Mouse (Mus musculus): ENCODE data around the gene Tmem43.

Gene Tmem43

GRCm38 (mm10) chr6:91488496-91489212, 15.2 kb downstream of the Tmem43 start:
- intact Hi-C loops (cut with DNase I) = no loop called here

- intact Hi-C loops (cut with DNase I) = no loop called here
Observed at GRCm38 (mm10) chr6:91489872-91490271, 16.4 kb downstream of the Tmem43 start.

GRCm38 (mm10) chr6:91491004-91491403, 17.5 kb downstream of the Tmem43 start:
- intact Hi-C loops (cut with DNase I) = no loop called here

GRCm38 (mm10) chr6:91493053-91493452, 19.6 kb downstream of the Tmem43 start:
- intact Hi-C loops (cut with DNase I) = no loop called here

- intact Hi-C loops (cut with DNase I) = no loop called here
Observed at GRCm38 (mm10) chr6:91494526-91494925, 21.0 kb downstream of the Tmem43 start.

- intact Hi-C loops (cut with DNase I) = no loop called here
Observed at GRCm38 (mm10) chr6:91503302-91503701, 29.8 kb downstream of the Tmem43 start.

- intact Hi-C loops (cut with DNase I) = loop anchor here (5.0 kb wide), 1 partner anchor 34 kb away; the partner anchor contains the start of genes Chchd4 and Tmem43
Observed at GRCm38 (mm10) chr6:91506036-91506435, 32.5 kb downstream of the Tmem43 start.

GRCm38 (mm10) chr6:91508041-91508440, 34.5 kb downstream of the Tmem43 start:
- intact Hi-C loops (cut with DNase I) = loop anchor here (2.0 to 5.0 kb wide), 2 partner anchors 36 to 221 kb away; partner anchors contain the start of genes Chchd4 and Tmem43

GRCm38 (mm10) chr6:91509326-91509725, 35.8 kb downstream of the Tmem43 start:
- intact Hi-C loops (cut with DNase I) = loop anchor here (2.0 to 5.0 kb wide), 2 partner anchors 37 to 223 kb away; partner anchors contain the start of genes Chchd4 and Tmem43

- intact Hi-C loops (cut with DNase I) = no loop called here
Observed at GRCm38 (mm10) chr6:91510211-91510610, 36.7 kb downstream of the Tmem43 start.

GRCm38 (mm10) chr6:91514135-91514534, 40.6 kb downstream of the Tmem43 start:
- intact Hi-C loops (cut with DNase I) = no loop called here

- intact Hi-C loops (cut with DNase I) = no loop called here
Observed at GRCm38 (mm10) chr6:91514737-91515362, 41.3 kb downstream of the Tmem43 start.

GRCm38 (mm10) chr6:91515545-91516449, 42.3 kb downstream of the Tmem43 start, which contains the start of the genes Xpc and Lsm3:
Gene Xpc, minus strand, starts transcription at chr6:91515888.
Gene Lsm3, plus strand, starts transcription at chr6:91515928.
- intact Hi-C loops (cut with DNase I) = no loop called here

GRCm38 (mm10) chr6:91518454-91519020, 45.0 kb downstream of the Tmem43 start:
- intact Hi-C loops (cut with DNase I) = no loop called here

- intact Hi-C loops (cut with DNase I) = loop anchor here (10.0 kb wide), 1 partner anchor 542 kb away; no protein-coding TSS in a partner anchor
Observed at GRCm38 (mm10) chr6:91522816-91523215, 49.3 kb downstream of the Tmem43 start.

GRCm38 (mm10) chr6:91525544-91525943, 52.0 kb downstream of the Tmem43 start:
- intact Hi-C loops (cut with DNase I) = loop anchor here (5.0 to 10.0 kb wide), 3 partner anchors 47 to 539 kb away; no protein-coding TSS in a partner anchor

GRCm38 (mm10) chr6:91527227-91527860, 53.8 kb downstream of the Tmem43 start:
- intact Hi-C loops (cut with DNase I) = loop anchor here (5.0 to 10.0 kb wide), 3 partner anchors 45 to 537 kb away; no protein-coding TSS in a partner anchor

GRCm38 (mm10) chr6:91528265-91528664, 54.8 kb downstream of the Tmem43 start:
- intact Hi-C loops (cut with DNase I) = loop anchor here (5.0 to 10.0 kb wide), 3 partner anchors 44 to 537 kb away; no protein-coding TSS in a partner anchor

- intact Hi-C loops (cut with DNase I) = no loop called here
Observed at GRCm38 (mm10) chr6:91530673-91531072, 57.2 kb downstream of the Tmem43 start.

- intact Hi-C loops (cut with DNase I) = no loop called here
Observed at GRCm38 (mm10) chr6:91531276-91531675, 57.8 kb downstream of the Tmem43 start.

All from adrenal gland (tissue).